Mouse (Mus musculus) megakaryocyte, embryonic 14.5 days (primary cell): ENCODE measurements around the gene Paxip1.

Experiments used
- FLI1 ChIP-seq: IDR thresholded peaks from 2 replicates; pipeline ENCODE4 v1.6.1; 2012; ENCODE audit warnings: low read length, inconsistent platforms, mixed read lengths
- GATA1 ChIP-seq: IDR thresholded peaks from 3 replicates; pipeline ENCODE4 v1.6.1; 2012; ENCODE audit warnings: mixed read lengths, low read length, inconsistent platforms, borderline replicate concordance

GRCm38 (mm10) chr5:27714356-27714755 is 77.1 kb downstream of the Paxip1 start:
- TF ChIP-seq GATA1 (no peak), FLI1 (no peak)
